Mouse (Mus musculus) layer of hippocampus, postnatal 10 days (tissue): ENCODE data around the gene Exoc1. TPM values are rescaled to one million over a fixed set of nuclear protein-coding genes. Genes with fewer than 3 reads are reported as not detected.

Experiments used
- DNase-seq, 2 experiments: peaks; one replicate each; pipeline ENCODE4 v3.0.0; 2021; ENCODE audit warnings: low spot score in 2 of 2
- total RNA-seq, 2 experiments: library from RNA; stranded (reverse); gene quantifications; 2 replicates each; pipeline ENCODE4 v1.2.3; 2021

Exoc1 gene
- total RNA-seq, 2 experiments from 2014 or later, result 63.5 to 70.3 TPM

GRCm38 (mm10) chr5:76591885-76592284, 62.8 kb downstream of the Exoc1 start:
- DNase-seq, result no peak

- no peak for DNase-seq
Observed at GRCm38 (mm10) chr5:76609702-76610370, 80.7 kb downstream of the Exoc1 start.

- DNase-seq, result no peak
Observed at GRCm38 (mm10) chr5:76612867-76613499, 83.9 kb downstream of the Exoc1 start.

- peak; percentile 17 to 22 for DNase-seq
Observed at GRCm38 (mm10) chr5:76615276-76615675, 86.2 kb downstream of the Exoc1 start.

GRCm38 (mm10) chr5:76616196-76616747, 87.2 kb downstream of the Exoc1 start:
- DNase-seq, result no peak

- DNase-seq, result peak; percentile 25 to 37
Observed at GRCm38 (mm10) chr5:76618750-76619149, 89.6 kb downstream of the Exoc1 start.

Other genes with a start within 250 kb of the Exoc1 start
- 10 to 100 TPM; 41.1 to 43.3 TPM for gene Clock, start 224.5 kb upstream of the Exoc1 start, total RNA-seq
- not detected for gene Pdcl2, start 198.2 kb upstream of the Exoc1 start, total RNA-seq
- gene Nmu, start 165.5 kb upstream of the Exoc1 start, total RNA-seq, result not detected
- gene Gm7271, start 45.3 kb upstream of the Exoc1 start, total RNA-seq, result not detected
- gene Cep135, start 59.4 kb downstream of the Exoc1 start, total RNA-seq, result 1 to 10 TPM; 7.2 to 8.5 TPM
- 100 to 1,000 TPM; 197 to 205 TPM for gene C530008M17Rik, start 127.2 kb downstream of the Exoc1 start, total RNA-seq